Mouse (Mus musculus) liver, adult (tissue): ENCODE measurements around the gene Lrp1.

Experiments used
- GATA4 ChIP-seq: IDR thresholded peaks from 2 replicates; pipeline ENCODE4 v1.6.1; 2014; ENCODE audit warnings: mild to moderate bottlenecking, low read length; ENCODE audit not compliant: insufficient replicate concordance

The Lrp1 gene

GRCm38 (mm10) chr10:127534036-127534928 lies 86.7 kb downstream of the Lrp1 start, which contains the start of gene Nxph4:
Gene Nxph4, minus strand, starts transcription at chr10:127534559.
- TF ChIP-seq GATA4, result no peak

GRCm38 (mm10) chr10:127531548-127531947 lies 89.4 kb downstream of the Lrp1 start:
- no peak for TF ChIP-seq GATA4

- no peak for TF ChIP-seq GATA4
These were observed 90.0 kb downstream of the Lrp1 start for GRCm38 (mm10) chr10:127530945-127531344.

- TF ChIP-seq GATA4, result no peak
These were observed 93.5 kb downstream of the Lrp1 start for GRCm38 (mm10) chr10:127527481-127527880.

GRCm38 (mm10) chr10:127526681-127527080 lies 94.3 kb downstream of the Lrp1 start:
- no peak for TF ChIP-seq GATA4

- TF ChIP-seq GATA4, result no peak
These were observed 94.9 kb downstream of the Lrp1 start for GRCm38 (mm10) chr10:127526048-127526447.

- no peak for TF ChIP-seq GATA4
These were observed 96.2 kb downstream of the Lrp1 start for GRCm38 (mm10) chr10:127524646-127525255.

- TF ChIP-seq GATA4, result no peak
These were observed 98.8 kb downstream of the Lrp1 start, which contains the start of gene Shmt2 for GRCm38 (mm10) chr10:127522088-127522581. Gene Shmt2, minus strand, starts transcription at chr10:127522444.

GRCm38 (mm10) chr10:127521611-127522080 lies 99.3 kb downstream of the Lrp1 start:
- no peak for TF ChIP-seq GATA4

- TF ChIP-seq GATA4, result peak; percentile 14; the same call in 1 of the 2 replicates
These were observed 100.1 kb downstream of the Lrp1 start for GRCm38 (mm10) chr10:127520714-127521357.

- TF ChIP-seq GATA4, result no peak
These were observed 100.8 kb downstream of the Lrp1 start for GRCm38 (mm10) chr10:127519903-127520713.

GRCm38 (mm10) chr10:127519041-127519701 lies 101.8 kb downstream of the Lrp1 start:
- no peak for TF ChIP-seq GATA4

GRCm38 (mm10) chr10:127517941-127518340 lies 103.0 kb downstream of the Lrp1 start:
- no peak for TF ChIP-seq GATA4
